Mouse (Mus musculus) adrenal gland, adult 2 months (tissue): ENCODE measurements around the gene Tex2. TPM values are rescaled to one million over a fixed set of nuclear protein-coding genes. Genes with fewer than 3 reads are reported as not detected.
"Not testable (repeated sequence)": the region's sequence is repeated elsewhere in the genome, so short reads cannot be mapped to it uniquely, and the experiment has no call there.

Experiments
- DNase-seq: peaks from one replicate; pipeline ENCODE4 v3.0.0; 2021
- polyA plus RNA-seq: library from polyadenylated mRNA; depleted of rRNA; stranded (reverse); fragments of >200 nt; gene quantifications from 2 replicates; pipeline ENCODE4 v1.2.3, GENCODE M21; 2012
- total RNA-seq, 2 experiments: library from RNA; stranded (reverse); gene quantifications; 2 replicates each; pipeline ENCODE4 v1.2.3; 2021

The Tex2 gene
- total and polyA plus RNA-seq, 3 experiments, result 15.8 to 55.5 (median 54.0) TPM

DNA sequence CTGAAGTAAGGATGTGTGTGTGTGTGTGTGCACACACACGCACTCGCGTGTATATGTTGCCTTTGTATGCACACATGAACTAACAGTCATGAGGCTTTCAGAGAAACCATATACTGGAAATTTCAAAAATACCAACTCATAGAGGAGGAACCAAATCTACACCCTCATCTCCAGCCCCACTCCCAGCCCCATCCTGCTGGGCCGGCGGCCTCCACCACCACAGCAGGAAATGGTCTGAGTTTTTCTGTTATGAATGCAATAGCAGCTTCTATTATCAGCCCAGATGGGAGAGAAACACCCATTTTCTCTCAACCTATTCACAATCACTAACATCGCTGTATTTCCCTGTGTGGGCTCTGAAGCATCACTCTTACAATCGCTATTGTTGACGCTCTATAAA is 8.8 kb upstream of the Tex2 start:
- no peak for DNase-seq

DNA sequence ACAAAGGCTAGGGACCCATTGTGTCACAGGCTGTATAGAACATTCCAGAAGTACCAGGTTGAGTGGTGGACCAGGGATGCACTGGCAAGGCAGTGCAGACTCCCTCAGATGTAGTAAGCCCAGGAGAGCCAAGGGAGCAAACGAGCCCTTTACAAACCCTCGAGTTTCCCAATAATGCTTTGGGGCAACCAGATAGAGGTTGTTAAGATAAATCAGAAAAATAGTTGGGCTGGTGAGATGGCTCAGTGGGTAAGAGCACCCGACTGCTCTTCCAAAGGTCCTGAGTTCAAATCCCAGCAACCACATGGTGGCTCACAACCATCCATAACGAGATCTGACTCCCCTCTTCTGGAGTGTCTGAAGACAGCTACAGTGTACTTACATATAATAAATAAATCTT is 5.5 kb upstream of the Tex2 start:
- DNase-seq, result not testable (repeated sequence)

DNA sequence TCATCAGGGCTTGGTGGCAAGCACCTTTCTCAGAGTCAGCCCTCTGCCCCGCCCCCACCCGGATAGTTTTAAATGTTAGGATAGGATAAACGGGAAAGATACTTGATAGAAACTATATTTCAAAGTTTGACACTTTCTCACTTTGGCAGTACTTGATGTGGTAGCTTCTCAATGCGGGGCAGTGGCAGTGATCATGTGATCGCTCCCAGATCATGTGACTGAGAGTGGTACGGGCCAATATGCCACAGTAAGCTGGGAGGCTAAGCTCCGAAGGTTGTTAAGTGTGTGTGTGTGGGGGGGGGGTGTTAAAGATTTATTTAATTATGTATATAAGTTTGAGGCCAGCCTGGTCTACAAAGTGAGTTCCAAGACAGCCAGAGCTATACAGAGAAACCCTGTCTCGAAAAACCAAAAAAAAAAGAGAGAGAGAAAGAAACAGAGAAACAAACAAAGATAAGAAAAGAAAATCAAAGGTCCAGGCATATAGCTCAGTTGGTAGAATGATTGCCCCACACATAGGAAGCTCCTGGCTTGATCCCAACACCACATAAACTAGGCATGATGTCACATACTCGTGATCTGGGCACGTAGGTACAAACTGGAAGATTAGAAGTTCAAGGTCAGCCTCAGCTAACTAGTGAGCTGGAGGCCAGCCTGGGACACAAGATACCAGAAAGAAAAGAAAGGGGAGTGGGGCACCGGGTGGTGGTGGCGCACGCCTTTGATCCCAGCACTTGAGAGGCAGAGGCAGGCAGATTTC is 4.8 kb upstream of the Tex2 start:
- DNase-seq, result no peak

DNA sequence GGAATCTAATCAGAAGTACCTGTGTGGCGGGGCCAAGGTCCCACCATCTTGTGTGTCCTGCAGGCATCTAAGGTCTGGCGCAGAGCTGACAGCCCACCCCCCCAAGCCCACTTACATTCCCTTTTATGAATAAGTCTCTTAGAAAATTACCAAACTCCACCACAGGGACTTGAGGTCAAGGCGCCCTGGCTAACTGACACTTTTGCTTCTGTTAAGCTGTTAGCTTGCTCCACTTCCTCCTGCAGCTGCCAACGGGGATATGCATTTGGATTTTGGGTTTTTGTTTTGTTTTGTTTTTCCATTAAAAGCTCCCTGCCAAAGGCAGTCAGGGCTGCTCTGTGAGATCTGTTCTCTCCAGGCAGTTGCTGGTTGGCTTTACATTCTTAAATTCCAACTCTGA is 2.3 kb upstream of the Tex2 start:
- DNase-seq, result no peak

DNA sequence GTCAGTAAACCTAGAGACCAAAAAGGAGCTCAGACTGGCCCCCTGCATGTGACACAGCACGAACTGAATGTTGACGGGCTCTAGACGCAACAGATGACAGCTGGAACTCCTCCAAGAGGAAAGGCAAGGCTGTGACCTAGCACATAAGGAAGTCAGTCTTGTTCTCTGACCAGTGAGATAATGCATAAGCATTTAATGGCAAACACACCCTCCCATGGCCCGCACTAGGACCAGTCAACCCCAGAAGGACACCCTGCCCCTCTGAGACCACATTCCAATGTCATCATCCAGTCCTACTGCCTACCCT is 1.1 kb upstream of the Tex2 start:
- DNase-seq, result peak; percentile 20

GRCm38 (mm10) chr11:106613638-106614338 is 565 bp upstream of the Tex2 start:
- DNase-seq, result no peak

DNA sequence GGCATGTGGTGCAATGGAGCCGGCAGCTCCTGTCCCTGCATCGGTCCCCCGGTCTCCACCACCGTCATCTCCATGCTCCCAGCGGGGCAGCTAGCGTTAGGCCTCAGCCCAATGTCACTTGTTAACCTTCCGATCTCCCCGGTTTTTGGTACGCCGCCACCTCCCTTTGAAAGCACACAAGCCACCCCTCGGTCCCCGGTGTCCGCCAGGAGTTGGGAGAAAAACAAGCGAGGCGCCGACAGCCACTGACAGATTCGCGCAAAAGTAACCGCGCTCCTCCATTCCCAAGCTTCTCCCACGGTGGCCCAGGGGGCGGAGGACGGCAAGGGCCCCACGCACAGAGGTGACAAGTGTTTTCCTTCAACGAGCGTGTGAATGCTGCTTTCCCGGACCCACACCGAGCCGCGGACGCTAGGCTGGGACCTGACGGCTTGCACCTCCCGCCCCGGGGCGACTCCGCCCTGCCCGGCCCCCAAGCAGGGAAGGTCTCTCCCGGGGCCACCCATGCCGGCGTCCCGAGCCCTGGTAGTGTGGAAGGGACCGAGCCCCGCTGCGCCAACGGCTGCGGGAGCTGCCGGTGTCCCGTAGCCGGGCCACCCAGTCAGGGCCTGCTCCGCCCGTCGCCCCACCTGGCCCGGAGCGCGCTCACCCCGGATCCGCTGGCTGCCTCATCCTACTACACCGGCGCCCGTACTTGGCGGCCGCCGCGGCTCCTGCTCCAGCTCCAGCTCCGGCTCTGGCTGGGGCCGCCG is 838 bp downstream of the Tex2 start:
- DNase-seq, result peak; percentile 63

- DNase-seq, result no peak
Measured at GRCm38 (mm10) chr11:106609731-106610130, 3.5 kb downstream of the Tex2 start.

DNA sequence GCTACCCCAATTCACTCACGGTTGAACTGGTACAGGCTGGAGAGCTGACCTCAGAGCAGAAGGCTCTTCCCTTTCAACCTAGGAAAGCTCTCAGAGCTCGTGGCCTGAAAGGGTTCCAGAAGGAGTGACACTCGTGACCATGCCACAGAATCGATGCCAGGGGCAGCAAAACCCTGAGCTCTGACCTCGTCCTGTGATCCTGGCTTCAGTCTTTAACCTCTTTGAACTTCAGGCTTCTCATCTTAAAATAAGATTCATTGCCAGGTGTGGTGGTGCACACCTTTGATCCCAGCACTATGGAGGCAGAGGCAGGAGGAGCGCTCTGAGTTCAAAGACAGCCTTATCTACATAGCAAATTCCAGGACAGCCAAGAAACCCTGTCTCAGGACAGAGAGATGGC is 5.9 kb downstream of the Tex2 start:
- DNase-seq, result no peak

GRCm38 (mm10) chr11:106606042-106606441 is 7.2 kb downstream of the Tex2 start:
- no peak for DNase-seq

GRCm38 (mm10) chr11:106603230-106603629 is 10.0 kb downstream of the Tex2 start:
- no peak for DNase-seq

- no peak for DNase-seq
Measured at GRCm38 (mm10) chr11:106600124-106600523, 13.1 kb downstream of the Tex2 start.

GRCm38 (mm10) chr11:106599345-106599744 is 13.9 kb downstream of the Tex2 start:
- no peak for DNase-seq

GRCm38 (mm10) chr11:106598339-106598738 is 14.9 kb downstream of the Tex2 start:
- DNase-seq, result no peak

DNA sequence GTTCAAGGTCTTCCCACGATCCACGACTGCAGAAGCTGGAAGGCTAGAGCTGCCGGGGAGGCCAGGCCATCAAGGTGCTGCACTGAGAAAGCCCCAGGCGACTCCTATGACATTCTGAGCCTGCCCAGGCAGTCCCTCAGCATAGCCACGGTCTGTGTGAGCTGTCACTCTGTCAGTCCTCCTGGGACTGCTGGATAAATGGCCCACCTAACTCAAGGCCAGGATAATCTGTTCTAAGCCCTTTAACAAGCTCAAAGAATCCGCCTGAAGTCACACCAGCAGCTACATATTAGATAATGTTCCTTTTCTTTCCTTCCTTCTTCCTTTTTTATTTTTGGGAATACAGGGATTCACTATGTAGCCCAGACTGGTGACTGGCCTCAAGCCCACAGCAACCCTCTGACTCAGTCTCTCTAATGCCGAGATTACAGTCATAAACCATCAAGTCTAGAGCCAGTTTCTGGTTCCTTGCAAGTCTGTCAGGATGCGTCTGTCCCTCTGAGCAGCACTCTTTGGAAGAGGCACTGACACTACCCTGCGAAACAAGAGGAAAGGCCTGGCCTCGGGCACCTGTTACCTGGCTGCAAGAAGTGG is 15.4 kb downstream of the Tex2 start:
- DNase-seq, result peak; percentile 36

DNA sequence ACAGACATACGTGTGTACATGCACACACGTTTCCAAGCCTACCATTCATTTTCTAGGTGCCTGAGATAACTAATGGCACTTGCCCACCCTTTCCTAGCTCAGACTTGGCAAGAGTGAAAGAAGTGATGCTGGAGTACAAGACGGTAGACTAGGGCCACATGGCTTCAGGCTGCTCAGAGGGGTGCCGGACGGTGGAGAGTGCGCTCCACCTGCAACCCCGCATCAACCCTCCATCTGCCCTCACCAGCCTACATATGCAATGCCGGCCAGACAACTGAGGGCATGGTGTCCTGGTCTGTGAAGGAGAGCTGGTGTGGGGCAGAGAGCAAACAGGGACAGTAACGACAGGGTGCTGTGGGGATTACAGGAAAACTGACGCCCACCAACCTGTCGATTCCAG is 22.0 kb downstream of the Tex2 start:
- no peak for DNase-seq

GRCm38 (mm10) chr11:106590143-106590542 is 23.1 kb downstream of the Tex2 start:
- no peak for DNase-seq

DNA sequence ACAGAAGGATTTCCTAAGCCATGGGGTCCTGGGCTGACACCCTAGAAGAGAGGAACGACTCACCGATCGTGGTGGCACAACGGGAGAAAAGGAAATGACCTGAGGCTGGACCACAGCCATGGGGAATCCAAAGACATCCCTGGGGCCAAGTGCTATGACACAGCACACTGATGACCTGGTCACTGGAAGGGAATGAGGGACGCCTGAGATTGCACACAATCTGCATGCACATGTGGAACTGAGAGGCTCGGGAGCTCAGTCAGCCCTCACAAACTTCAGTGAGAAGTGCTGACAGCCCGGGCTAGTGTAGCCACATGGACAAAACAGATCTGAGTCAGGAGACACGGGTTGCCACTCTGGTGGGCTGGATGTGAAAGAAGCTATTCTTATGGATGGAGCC is 24.4 kb downstream of the Tex2 start:
- peak; percentile 29 for DNase-seq

DNA sequence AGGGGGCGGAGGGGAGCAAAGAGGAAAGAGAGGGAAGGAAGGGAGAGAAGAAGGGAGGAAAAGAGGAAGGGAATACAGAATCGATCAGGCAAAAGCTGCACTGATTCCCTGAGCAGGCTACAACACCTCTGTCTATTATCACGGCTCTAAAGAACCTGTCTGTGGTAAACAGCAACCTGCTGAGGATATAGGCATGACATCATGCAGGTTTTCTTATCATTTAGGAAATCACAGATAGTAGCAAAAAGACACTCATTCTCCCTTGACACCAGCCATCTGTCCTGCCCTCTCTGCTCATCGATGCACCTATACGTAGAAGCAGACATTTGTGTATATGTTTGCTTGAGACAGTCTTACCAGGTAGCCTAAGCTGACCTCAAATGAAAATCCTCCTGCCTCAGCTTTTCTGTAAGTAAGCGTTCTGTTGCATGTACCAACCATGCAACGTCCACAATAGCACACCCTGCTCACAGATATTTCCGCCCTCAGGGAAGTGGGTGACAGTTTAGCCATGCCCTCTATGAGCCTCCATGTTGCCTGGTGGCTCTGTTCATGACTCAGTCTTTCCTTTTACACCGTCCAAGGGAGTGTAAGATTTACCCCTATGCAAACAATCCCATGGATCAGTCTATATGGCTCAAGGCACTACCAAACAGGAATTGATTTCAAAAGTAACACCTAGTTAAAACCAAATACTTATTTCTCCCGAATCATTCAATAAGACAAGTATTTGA is 25.3 kb downstream of the Tex2 start:
- no peak for DNase-seq

DNA sequence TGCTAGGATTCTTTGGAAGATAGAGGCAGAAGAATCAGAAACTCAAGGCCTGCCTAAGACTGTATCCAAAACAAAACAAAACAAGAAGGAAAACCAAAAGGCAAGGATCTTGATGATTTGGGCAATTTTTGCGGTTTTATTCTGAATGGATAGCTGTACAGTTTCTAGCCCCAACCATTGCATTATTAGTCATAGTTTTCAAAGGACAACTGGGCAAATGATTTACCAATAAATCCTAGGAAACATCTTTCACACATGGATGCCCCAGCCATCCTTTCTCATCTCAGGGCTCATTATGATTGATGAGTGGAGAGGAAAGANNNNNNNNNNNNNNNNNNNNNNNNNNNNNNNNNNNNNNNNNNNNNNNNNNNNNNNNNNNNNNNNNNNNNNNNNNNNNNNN is 29.4 kb downstream of the Tex2 start:
- no peak for DNase-seq

DNA sequence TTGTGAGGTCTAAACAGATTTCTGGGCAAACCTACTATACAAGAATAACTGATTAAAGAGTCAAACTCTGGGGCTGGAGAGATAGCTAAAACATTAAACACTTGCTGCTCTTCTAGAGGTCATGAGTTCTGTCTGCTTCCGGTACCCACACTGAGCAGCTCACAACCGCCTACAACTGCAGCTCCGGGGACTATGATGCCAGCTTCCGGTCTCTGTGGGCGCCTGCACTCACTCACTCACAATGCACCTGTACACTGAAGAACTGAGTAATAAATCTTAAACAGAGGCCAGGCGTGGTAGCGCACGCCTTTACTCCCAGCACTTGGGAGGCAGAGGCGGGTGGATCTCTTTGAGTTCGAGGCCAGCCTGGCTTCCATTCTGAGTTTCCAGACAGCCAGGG is 31.9 kb downstream of the Tex2 start:
- no peak for DNase-seq

- DNase-seq, result peak; percentile 56
Measured at GRCm38 (mm10) chr11:106580468-106580867, 32.8 kb downstream of the Tex2 start.
